Mouse (Mus musculus): ENCODE data around the gene Erc1. TPM values are rescaled to one million over a fixed set of nuclear protein-coding genes. Genes with fewer than 3 reads are reported as not detected.

Erc1 gene
- polyA plus RNA-seq, 1 experiment: 8.4 TPM

DNA sequence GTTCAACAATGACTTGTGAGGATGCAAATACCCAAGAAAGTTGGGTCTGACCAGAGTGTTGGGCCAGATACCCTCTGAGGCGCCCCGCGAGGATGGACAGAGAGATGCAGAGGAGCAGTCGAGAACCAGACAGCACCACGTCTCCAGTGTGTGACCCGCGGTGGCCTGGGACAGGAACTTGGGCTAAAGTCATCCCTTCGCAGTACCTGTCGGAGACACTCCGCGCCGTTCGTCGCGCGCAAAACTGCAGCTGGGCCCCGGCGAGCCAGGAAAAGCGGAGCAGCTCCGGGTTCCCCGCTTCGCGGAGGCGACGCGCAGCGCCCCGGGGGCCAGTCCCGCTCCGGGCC is 304.5 kb downstream of the Erc1 start:
- Histone ChIP-seq H3K4me2 (ENCODE audit: low read depth) (peak overlapping the region; percentile 45), H3K4me3 (no peak overlapping the region), H3K27me3 (ENCODE audit: control insufficient read depth, insufficient read depth, insufficient read length) (peaks cover 50% of the 10 kb centered on the region), H3K79me2 (ENCODE audit: control insufficient read depth, insufficient read depth) (no peaks in the 10 kb centered on the region), H3K36me3 (ENCODE audit: control insufficient read depth, insufficient read depth) (no peaks in the 10 kb centered on the region), H3ac (ENCODE audit: control insufficient read depth, insufficient read length) (no peak overlapping the region)
- TF ChIP-seq REST (IDR thresholded peaks at IDR 0.05; ENCODE audit: insufficient read depth, insufficient read length) (no peak), SRF (IDR thresholded peaks at IDR 0.05; ENCODE audit: control insufficient read depth, insufficient read length, low read depth) (no peak), MYOG (IDR thresholded peaks at IDR 0.05; ENCODE audit: control insufficient read depth in 1 of 3, insufficient read depth in 1 of 3, insufficient read length in 2 of 3, low read depth in 2 of 3) (no peak), TCF3 (IDR thresholded peaks at IDR 0.05; ENCODE audit: insufficient read length, low read depth) (no peak), MAX (IDR thresholded peaks at IDR 0.05; ENCODE audit: low read depth) (no peak), E2F4 (IDR thresholded peaks at IDR 0.05; ENCODE audit: insufficient read depth) (no peak), USF1 (IDR thresholded peaks at IDR 0.05; ENCODE audit: low read depth) (no peak), TCF12 (IDR thresholded peaks at IDR 0.05; ENCODE audit: insufficient read depth, poor library complexity, severe bottlenecking) (no peak), POLR2A (IDR thresholded peaks at IDR 0.05; ENCODE audit: insufficient read length, low read depth) (no peak)

DNA sequence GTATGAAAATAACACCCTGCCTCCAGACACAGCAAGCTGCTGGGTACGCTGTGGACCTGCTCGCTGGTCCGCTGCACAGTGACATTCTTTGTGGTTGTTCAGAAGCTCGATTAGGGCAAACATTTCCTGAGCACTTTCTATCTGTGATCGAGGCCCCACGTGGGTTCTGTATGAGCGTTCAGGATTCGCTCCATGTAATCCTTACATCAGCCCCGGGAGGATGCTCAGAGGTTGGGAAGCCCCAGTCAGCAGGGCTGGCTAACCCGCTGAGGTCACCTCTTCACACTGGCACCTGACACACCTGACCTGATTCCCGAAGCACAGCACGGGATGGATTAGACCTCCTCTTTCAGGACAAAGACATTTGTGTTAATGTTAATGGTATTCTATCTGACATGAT is 312.1 kb downstream of the Erc1 start:
- no peaks in the 10 kb centered on the region for H3K36me3 ChIP-seq (ENCODE audit: control insufficient read depth, insufficient read depth)
- peaks cover 5% of the 10 kb centered on the region for H3K27me3 ChIP-seq (ENCODE audit: control insufficient read depth, insufficient read depth, insufficient read length)
- no peak for TF ChIP-seq E2F4 (IDR thresholded peaks at IDR 0.05; ENCODE audit: insufficient read depth)
- TF ChIP-seq POLR2AphosphoS2 (IDR thresholded peaks at IDR 0.05; ENCODE audit: insufficient read length, low read depth): no peak
- no peak for TF ChIP-seq POLR2A (IDR thresholded peaks at IDR 0.05; ENCODE audit: insufficient read length, low read depth)
- TF ChIP-seq REST (IDR thresholded peaks at IDR 0.05; ENCODE audit: insufficient read depth, insufficient read length): no peak
- TF ChIP-seq MYOD1 (IDR thresholded peaks at IDR 0.05; ENCODE audit: control insufficient read depth in 1 of 3, insufficient read length in 2 of 3, low read depth in 2 of 3): no peak
- no peak for TF ChIP-seq MYOG (IDR thresholded peaks at IDR 0.05; ENCODE audit: control insufficient read depth in 1 of 3, insufficient read depth in 1 of 3, insufficient read length in 2 of 3, low read depth in 2 of 3)
- TF ChIP-seq MAX (IDR thresholded peaks at IDR 0.05; ENCODE audit: low read depth): no peak
- no peak for TF ChIP-seq SRF (IDR thresholded peaks at IDR 0.05; ENCODE audit: control insufficient read depth, insufficient read length, low read depth)
- H3K4me3 ChIP-seq: no peak overlapping the region
- H3K4me2 ChIP-seq (ENCODE audit: low read depth): no peak overlapping the region
- H3K79me2 ChIP-seq (ENCODE audit: control insufficient read depth, insufficient read depth): no peaks in the 10 kb centered on the region
- no peak overlapping the region for H3ac ChIP-seq (ENCODE audit: control insufficient read depth, insufficient read length)

DNA sequence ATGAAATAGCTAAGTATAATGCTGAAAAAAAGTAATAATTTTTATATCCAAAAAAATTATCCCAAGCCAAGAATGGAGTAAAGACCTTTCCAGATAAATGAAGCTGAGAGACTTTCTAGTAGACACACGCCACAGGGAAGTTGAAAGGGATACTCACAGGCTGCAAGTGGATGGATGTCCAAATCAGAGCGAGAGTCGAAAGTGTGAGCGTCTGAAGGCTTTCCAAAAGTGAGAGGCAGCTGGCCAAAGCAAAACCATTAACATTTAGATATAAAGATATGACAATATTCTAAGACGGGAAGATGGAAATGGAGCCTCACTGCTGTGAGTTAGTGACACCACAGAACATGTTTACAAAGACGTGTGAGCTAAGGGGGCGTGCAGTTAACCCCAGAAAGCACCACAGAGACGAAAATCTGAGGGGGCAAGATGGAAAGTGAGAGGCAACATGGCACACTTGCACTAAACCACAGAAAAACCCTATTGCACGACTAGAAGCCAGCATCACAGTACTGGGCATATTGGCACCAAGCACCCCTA is 314.7 kb downstream of the Erc1 start:
- Histone ChIP-seq H3K4me3 (no peak overlapping the region), H3ac (ENCODE audit: control insufficient read depth, insufficient read length) (no peak overlapping the region)
- TF ChIP-seq CEBPB (IDR thresholded peaks at IDR 0.05; ENCODE audit: insufficient read depth, poor library complexity, severe bottlenecking) (no peak), MAX (IDR thresholded peaks at IDR 0.05; ENCODE audit: low read depth) (no peak), TCF12 (IDR thresholded peaks at IDR 0.05; ENCODE audit: insufficient read depth, poor library complexity, severe bottlenecking) (no peak), REST (IDR thresholded peaks at IDR 0.05; ENCODE audit: insufficient read depth, insufficient read length) (no peak), USF1 (IDR thresholded peaks at IDR 0.05; ENCODE audit: low read depth) (no peak), POLR2AphosphoS2 (IDR thresholded peaks at IDR 0.05; ENCODE audit: insufficient read length, low read depth) (no peak), POLR2A (IDR thresholded peaks at IDR 0.05; ENCODE audit: insufficient read length, low read depth) (no peak), MYOG (IDR thresholded peaks at IDR 0.05; ENCODE audit: control insufficient read depth in 1 of 3, insufficient read depth in 1 of 3, insufficient read length in 2 of 3, low read depth in 2 of 3) (no peak), SRF (IDR thresholded peaks at IDR 0.05; ENCODE audit: control insufficient read depth, insufficient read length, low read depth) (no peak), TCF3 (IDR thresholded peaks at IDR 0.05; ENCODE audit: insufficient read length, low read depth) (no peak), E2F4 (IDR thresholded peaks at IDR 0.05; ENCODE audit: insufficient read depth) (no peak), MYOD1 (IDR thresholded peaks at IDR 0.05; ENCODE audit: control insufficient read depth in 1 of 3, insufficient read length in 2 of 3, low read depth in 2 of 3) (no peak)

DNA sequence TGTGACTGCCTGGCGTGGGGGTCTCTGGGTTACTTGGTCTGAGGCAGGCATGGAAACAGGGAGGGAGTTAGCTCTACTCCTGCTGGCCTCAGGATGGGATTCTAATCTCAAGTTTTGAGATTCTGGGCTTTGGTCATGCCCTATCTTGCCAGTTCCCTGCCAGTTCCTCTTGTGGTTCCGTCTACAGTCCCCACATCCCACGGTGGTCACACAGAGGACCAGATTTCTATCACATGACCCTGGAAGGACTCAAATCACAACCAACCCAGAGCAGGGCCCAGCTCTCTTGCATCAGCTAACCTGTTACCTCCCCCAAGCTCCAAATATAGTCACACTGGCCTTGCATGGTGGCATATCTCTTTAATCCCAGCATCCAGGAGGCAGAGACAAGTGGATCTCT is 318.3 kb downstream of the Erc1 start:
- Histone ChIP-seq H3K4me2 (ENCODE audit: low read depth) (no peak overlapping the region), H3K36me3 (ENCODE audit: control insufficient read depth, insufficient read depth) (no peaks in the 10 kb centered on the region), H3K27me3 (ENCODE audit: control insufficient read depth, insufficient read depth, insufficient read length) (no peaks in the 10 kb centered on the region), H3ac (ENCODE audit: control insufficient read depth, insufficient read length) (no peak overlapping the region), H3K4me3 (no peak overlapping the region), H3K79me2 (ENCODE audit: control insufficient read depth, insufficient read depth) (no peaks in the 10 kb centered on the region)
- TF ChIP-seq USF1 (IDR thresholded peaks at IDR 0.05; ENCODE audit: low read depth) (no peak), MYOD1 (IDR thresholded peaks at IDR 0.05; ENCODE audit: control insufficient read depth in 1 of 3, insufficient read length in 2 of 3, low read depth in 2 of 3) (no peak), E2F4 (IDR thresholded peaks at IDR 0.05; ENCODE audit: insufficient read depth) (no peak), MAX (IDR thresholded peaks at IDR 0.05; ENCODE audit: low read depth) (no peak), MYOG (IDR thresholded peaks at IDR 0.05; ENCODE audit: control insufficient read depth in 1 of 3, insufficient read depth in 1 of 3, insufficient read length in 2 of 3, low read depth in 2 of 3) (no peak), POLR2A (IDR thresholded peaks at IDR 0.05; ENCODE audit: insufficient read length, low read depth) (no peak), REST (IDR thresholded peaks at IDR 0.05; ENCODE audit: insufficient read depth, insufficient read length) (no peak)

More for the DNA sequence above, 314.7 kb downstream of the Erc1 start:
- Histone ChIP-seq H3K36me3 (ENCODE audit: control insufficient read depth, insufficient read depth) (no peaks in the 10 kb centered on the region), H3K4me2 (ENCODE audit: low read depth) (no peak overlapping the region), H3K79me2 (ENCODE audit: control insufficient read depth, insufficient read depth) (no peaks in the 10 kb centered on the region), H3K27me3 (ENCODE audit: control insufficient read depth, insufficient read depth, insufficient read length) (no peaks in the 10 kb centered on the region)

DNA sequence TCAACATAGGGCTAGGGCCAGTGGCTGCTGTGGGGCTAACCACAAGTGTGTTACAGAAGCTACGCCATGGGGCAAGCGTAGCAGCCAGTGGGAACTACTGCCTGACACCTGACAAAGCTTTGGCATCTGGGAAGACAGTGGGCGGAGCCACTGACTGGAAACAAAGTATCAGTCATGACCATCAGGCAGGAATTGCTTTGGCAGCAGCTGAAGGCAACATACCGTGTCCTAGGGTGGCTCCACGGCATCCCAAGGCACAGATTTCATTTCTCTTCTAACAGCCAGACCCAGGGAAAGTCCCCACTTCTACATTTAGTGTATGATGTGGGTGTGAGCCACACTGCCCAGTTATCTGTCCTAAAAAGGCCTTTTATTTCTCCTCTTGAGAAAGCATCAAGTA is 321.5 kb downstream of the Erc1 start:
- no peaks in the 10 kb centered on the region for H3K36me3 ChIP-seq (ENCODE audit: control insufficient read depth, insufficient read depth)
- no peak for TF ChIP-seq MYOG (IDR thresholded peaks at IDR 0.05; ENCODE audit: control insufficient read depth in 1 of 3, insufficient read depth in 1 of 3, insufficient read length in 2 of 3, low read depth in 2 of 3)
- TF ChIP-seq MAX (IDR thresholded peaks at IDR 0.05; ENCODE audit: low read depth): no peak
- no peak for TF ChIP-seq MYOD1 (IDR thresholded peaks at IDR 0.05; ENCODE audit: control insufficient read depth in 1 of 3, insufficient read length in 2 of 3, low read depth in 2 of 3)
- no peak for TF ChIP-seq SRF (IDR thresholded peaks at IDR 0.05; ENCODE audit: control insufficient read depth, insufficient read length, low read depth)
- TF ChIP-seq E2F4 (IDR thresholded peaks at IDR 0.05; ENCODE audit: insufficient read depth): no peak
- TF ChIP-seq CEBPB (IDR thresholded peaks at IDR 0.05; ENCODE audit: insufficient read depth, poor library complexity, severe bottlenecking): no peak
- TF ChIP-seq REST (IDR thresholded peaks at IDR 0.05; ENCODE audit: insufficient read depth, insufficient read length): no peak
- H3K27me3 ChIP-seq (ENCODE audit: control insufficient read depth, insufficient read depth, insufficient read length): no peaks in the 10 kb centered on the region
- H3ac ChIP-seq (ENCODE audit: control insufficient read depth, insufficient read length): no peak overlapping the region
- H3K79me2 ChIP-seq (ENCODE audit: control insufficient read depth, insufficient read depth): no peaks in the 10 kb centered on the region
- no peak overlapping the region for H3K4me3 ChIP-seq
- H3K4me2 ChIP-seq (ENCODE audit: low read depth): no peak overlapping the region
